Mouse (Mus musculus) E14TG2a.4 (cell line): ENCODE measurements around the gene Nrm.
A peak's percentile ranks its signal among the peaks of the same experiment; 100 is the strongest.

ENCODE experiments used
- H3K27me3 ChIP-seq: 2 replicates; pipeline ENCODE4 v1.6.1; 2014; ENCODE audit warnings: low read length, control low read depth; ENCODE audit not compliant: insufficient read depth
- H3K36me3 ChIP-seq: 2 replicates; pipeline ENCODE4 v1.6.1; 2014; ENCODE audit warnings: low read length, control low read depth; ENCODE audit not compliant: insufficient read depth
- H3K4me1 ChIP-seq: replicated peaks from 2 replicates; pipeline ENCODE4 v1.6.1; 2014; ENCODE audit warnings: low read depth, low read length, control low read depth
- H3K4me3 ChIP-seq: replicated peaks from 2 replicates; pipeline ENCODE4 v1.5.1; 2014; ENCODE audit warnings: mild to moderate bottlenecking, low read length
- H3K9me3 ChIP-seq: 2 replicates; pipeline ENCODE4 v1.6.1; 2014; ENCODE audit warnings: low read length, control low read depth
- CTCF ChIP-seq: conservative IDR thresholded peaks from 2 replicates; pipeline ENCODE4 v1.5.1; 2014; ENCODE audit warnings: low read length
- NANOG ChIP-seq: IDR thresholded peaks from 2 replicates; pipeline ENCODE4 v1.6.1; 2014; ENCODE audit warnings: borderline replicate concordance, low read length, mixed read lengths
- POU5F1 ChIP-seq: IDR thresholded peaks from 2 replicates; pipeline ENCODE4 v1.6.1; 2014; ENCODE audit warnings: low read length, borderline replicate concordance

Gene Nrm

DNA sequence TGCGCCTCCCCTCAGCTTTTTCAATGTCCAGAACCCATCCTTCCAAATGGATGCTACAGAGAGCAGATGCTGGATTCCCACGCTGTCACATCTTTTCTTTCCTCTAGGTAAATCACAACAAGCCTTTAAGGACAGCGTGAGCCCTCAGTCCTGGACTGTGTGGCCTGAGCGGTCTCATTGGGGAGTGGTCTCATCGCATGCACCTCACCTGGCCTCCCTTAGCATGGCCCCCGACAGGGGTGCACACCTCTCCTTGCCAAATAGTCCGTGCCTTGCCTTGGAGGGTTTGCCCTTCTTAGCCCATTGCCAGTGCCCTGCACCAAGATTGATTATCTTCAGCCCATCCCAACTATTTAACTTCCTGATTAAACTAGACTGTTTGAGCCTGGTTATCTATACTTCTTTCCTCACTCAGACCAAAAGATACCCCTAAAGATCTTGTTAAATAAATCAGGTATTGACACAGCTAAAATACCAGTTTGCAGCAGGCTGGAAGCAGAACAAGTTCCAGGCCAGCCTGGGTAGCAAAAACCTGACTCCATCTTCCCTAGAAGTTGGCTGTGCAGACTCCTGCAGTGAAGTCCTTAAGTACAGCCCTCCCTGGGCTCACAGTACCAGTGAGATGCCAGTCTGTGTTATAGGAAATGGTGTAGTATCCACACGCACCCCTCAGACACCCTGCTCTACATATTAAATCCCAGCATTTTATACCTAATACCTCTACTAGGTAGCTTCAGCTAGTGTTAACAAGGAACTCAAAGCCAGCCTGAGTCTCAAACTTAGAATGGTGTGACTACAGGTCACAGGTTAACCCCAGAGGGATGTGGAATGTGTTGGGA, 28.5 kb upstream of the Nrm start:
- H3K4me3 ChIP-seq = no peak overlapping the region
- H3K9me3 ChIP-seq = no peaks in the 10 kb centered on the region
- H3K36me3 ChIP-seq = peaks cover 70% of the 10 kb centered on the region
- H3K4me1 ChIP-seq = peaks cover 46% of the 10 kb centered on the region
- H3K27me3 ChIP-seq = no peaks in the 10 kb centered on the region
- TF ChIP-seq CTCF (no peak), NANOG (no peak)

GRCm38 (mm10) chr17:35833239-35833751, 27.8 kb upstream of the Nrm start:
- H3K4me1 ChIP-seq = peaks cover 46% of the 10 kb centered on the region
- no peaks in the 10 kb centered on the region for H3K9me3 ChIP-seq
- H3K4me3 ChIP-seq = no peak overlapping the region
- TF ChIP-seq NANOG = no peak
- TF ChIP-seq CTCF = no peak
- no peak for TF ChIP-seq POU5F1
- H3K36me3 ChIP-seq = peaks cover 68% of the 10 kb centered on the region
- H3K27me3 ChIP-seq = no peaks in the 10 kb centered on the region

DNA sequence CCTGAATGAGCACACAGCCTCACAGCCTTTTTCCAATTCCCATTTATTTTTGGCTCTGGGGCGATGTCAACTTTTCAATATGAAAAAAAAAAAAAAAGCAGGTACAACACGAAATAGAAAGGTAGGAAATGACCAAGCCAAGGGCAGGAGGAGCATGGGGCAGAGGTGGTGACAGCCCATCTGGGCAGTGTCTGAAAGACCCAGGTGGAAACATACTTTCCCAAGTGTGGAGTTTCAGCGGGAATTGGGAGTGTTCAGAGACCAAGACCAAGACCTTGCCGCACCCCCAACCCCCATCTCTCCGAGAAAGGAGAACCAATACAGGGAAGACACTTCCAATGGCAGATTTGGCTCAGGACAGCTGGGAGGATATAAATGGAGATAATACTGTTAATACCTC, 27.2 kb upstream of the Nrm start:
- Histone ChIP-seq H3K27me3 (no peaks in the 10 kb centered on the region), H3K4me1 (peaks cover 48% of the 10 kb centered on the region), H3K9me3 (no peaks in the 10 kb centered on the region), H3K36me3 (peaks cover 68% of the 10 kb centered on the region), H3K4me3 (peak overlapping the region; percentile 97)
- TF ChIP-seq CTCF (no peak), POU5F1 (no peak)

DNA sequence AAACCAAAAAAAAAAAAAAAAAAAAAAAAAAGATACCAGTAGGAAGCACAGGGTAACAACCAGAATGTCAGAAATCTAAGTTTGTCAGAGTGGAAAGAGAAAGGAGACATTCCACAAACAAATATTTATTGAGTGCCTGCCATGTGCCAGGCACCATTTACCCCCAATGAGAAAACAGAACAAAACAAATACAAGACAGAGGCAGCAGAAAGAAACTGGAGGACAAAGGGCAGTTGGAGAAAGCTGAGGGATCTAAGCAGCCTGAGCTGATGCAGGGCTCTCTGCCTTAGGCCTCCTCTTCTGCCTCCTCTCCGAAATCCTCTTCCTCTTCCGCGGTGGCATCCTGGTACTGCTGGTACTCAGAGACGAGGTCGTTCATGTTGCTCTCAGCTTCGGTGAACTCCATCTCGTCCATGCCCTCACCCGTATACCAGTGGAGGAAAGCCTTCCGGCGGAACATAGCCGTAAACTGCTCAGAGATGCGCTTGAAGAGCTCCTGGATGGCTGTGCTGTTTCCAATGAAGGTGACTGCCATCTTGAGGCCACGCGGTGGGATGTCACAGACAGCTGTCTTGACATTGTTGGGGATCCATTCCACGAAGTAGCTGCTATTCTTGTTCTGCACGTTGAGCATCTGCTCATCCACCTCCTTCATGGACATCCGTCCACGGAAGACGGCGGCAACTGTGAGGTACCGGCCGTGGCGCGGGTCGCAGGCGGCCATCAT, 26.3 kb upstream of the Nrm start:
- no peaks in the 10 kb centered on the region for H3K9me3 ChIP-seq
- H3K27me3 ChIP-seq = no peaks in the 10 kb centered on the region
- peak overlapping the region; percentile 97 for H3K4me3 ChIP-seq
- TF ChIP-seq POU5F1 (no peak), NANOG (no peak), CTCF (no peak)
- H3K4me1 ChIP-seq = peaks cover 50% of the 10 kb centered on the region
- peaks cover 65% of the 10 kb centered on the region for H3K36me3 ChIP-seq

DNA sequence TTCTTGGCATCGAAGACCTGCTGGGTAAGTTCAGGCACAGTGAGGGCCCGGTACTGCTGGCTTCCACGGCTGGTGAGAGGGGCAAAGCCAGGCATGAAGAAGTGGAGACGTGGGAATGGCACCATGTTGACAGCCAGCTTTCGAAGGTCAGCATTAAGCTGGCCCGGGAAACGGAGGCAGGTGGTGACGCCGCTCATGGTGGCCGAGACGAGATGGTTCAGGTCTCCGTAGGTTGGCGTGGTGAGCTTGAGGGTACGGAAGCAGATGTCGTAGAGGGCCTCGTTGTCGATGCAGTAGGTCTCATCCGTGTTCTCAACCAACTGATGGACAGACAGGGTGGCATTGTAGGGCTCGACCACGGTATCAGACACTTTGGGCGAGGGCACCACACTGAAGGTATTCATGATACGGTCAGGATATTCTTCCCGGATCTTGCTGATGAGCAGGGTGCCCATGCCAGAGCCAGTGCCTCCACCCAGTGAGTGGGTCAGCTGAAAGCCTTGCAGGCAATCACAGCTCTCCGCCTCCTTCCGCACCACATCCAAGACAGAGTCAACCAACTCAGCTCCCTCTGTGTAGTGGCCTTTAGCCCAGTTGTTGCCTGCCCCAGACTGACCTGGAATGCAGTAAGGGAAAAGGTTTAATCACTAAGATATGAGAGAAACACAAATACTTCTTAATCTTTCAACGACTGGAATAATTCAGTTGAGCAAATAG, 25.5 kb upstream of the Nrm start:
- peak overlapping the region; percentile 97 for H3K4me3 ChIP-seq
- TF ChIP-seq CTCF (no peak), NANOG (no peak), POU5F1 (no peak)
- peaks cover 50% of the 10 kb centered on the region for H3K4me1 ChIP-seq
- no peaks in the 10 kb centered on the region for H3K9me3 ChIP-seq
- no peaks in the 10 kb centered on the region for H3K27me3 ChIP-seq
- H3K36me3 ChIP-seq = peaks cover 63% of the 10 kb centered on the region

DNA sequence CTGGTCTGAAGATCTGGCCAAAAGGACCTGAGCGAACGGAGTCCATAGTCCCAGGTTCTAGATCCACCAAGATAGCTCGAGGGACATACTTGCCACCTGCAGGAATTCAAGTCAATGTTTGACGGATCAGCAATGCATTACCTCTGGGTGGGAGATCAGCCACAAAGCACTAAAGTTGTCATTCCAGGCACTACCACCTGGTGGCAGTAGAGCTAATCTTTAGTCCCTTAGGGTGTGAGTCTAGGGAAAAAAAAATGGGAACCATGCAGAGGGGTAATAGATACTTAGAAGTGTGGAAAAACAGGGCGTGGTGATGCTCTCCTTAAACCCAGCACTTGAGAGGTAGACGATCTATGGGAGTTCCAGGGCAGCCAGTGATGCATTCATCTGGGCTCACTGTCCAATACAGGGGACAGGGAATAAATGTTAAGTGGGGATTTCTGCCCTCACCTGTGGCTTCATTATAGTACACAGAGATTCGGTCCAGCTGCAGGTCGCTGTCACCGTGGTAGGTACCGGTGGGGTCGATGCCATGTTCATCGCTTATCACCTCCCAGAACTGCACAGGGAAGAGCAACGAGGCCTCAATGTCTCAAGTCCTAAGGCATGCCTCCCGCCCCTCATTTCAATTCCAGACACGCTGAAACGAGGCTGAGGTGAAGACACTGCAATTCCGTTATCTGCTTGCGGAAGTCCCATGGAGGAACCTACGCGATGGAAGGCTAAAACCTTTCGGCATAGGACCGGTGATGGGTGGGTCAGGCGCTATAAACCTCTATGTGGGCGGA, 24.7 kb upstream of the Nrm start:
- TF ChIP-seq POU5F1 (no peak), NANOG (no peak), CTCF (peak; percentile 86)
- H3K9me3 ChIP-seq = no peaks in the 10 kb centered on the region

DNA sequence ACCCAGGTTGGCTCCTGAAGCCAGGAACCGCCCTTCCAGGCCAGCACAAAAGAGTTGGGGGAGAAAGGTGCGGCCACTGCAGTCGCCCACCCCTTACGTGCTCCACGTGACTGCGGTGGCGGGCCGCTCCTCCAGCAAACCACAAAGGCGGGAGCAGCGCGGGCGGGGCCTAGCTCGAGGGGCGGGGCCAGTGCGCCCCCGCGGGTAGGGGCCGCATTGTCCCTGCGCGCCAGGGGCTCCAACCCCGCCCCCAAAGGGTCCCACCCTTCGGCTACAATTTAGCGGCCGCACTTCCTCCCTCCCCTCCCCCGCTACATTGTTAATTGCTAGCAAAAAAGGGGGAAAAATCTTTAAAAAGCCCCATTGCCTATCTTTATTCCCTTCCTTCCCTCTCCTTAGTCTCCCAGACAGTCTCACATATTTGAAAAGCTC, 24.1 kb upstream of the Nrm start:
- H3K4me3 ChIP-seq = peak overlapping the region; percentile 97
- peaks cover 51% of the 10 kb centered on the region for H3K4me1 ChIP-seq
- TF ChIP-seq POU5F1 = no peak
- no peak for TF ChIP-seq NANOG
- TF ChIP-seq CTCF = no peak
- H3K36me3 ChIP-seq = peaks cover 48% of the 10 kb centered on the region
- no peaks in the 10 kb centered on the region for H3K9me3 ChIP-seq
- no peaks in the 10 kb centered on the region for H3K27me3 ChIP-seq

More for the DNA sequence above, 24.7 kb upstream of the Nrm start:
- Histone ChIP-seq H3K4me1 (peaks cover 50% of the 10 kb centered on the region), H3K36me3 (peaks cover 55% of the 10 kb centered on the region), H3K4me3 (peak overlapping the region; percentile 97), H3K27me3 (no peaks in the 10 kb centered on the region)

- Histone ChIP-seq H3K4me3 (peak overlapping the region; percentile 97), H3K36me3 (peaks cover 44% of the 10 kb centered on the region), H3K9me3 (no peaks in the 10 kb centered on the region), H3K4me1 (peaks cover 52% of the 10 kb centered on the region), H3K27me3 (no peaks in the 10 kb centered on the region)
- TF ChIP-seq CTCF = no peak
- no peak for TF ChIP-seq POU5F1
- no peak for TF ChIP-seq NANOG
These were observed 23.6 kb upstream of the Nrm start for GRCm38 (mm10) chr17:35837487-35837886.
